Mouse (Mus musculus) heart, embryonic 13.5 days (tissue): ENCODE results near the gene Ndufa4l2. TPM values are rescaled to one million over a fixed set of nuclear protein-coding genes. Genes with fewer than 3 reads are reported as not detected.

Experiments
- ATAC-seq: fragments of 200-750 bp; cut with Nextera tagmentation; 2 replicates; pipeline ENCODE4 v1.8.0; 2017; ENCODE audit warnings: moderate TSS enrichment; ENCODE audit not compliant: insufficient number of reproducible peaks, low FRiP score, low TSS enrichment; ENCODE audit errors: extremely low read depth
- H3K27ac ChIP-seq: fragments of 300-500 bp; sonication (generic); replicated peaks from 2 replicates; pipeline ENCODE4 v1.5.1; 2015; ENCODE audit warnings: moderate library complexity, mild to moderate bottlenecking, inconsistent platforms
- H3K27me3 ChIP-seq: fragments of 300-500 bp; sonication (generic); replicated peaks from 2 replicates; pipeline ENCODE4 v1.6.1; 2015; ENCODE audit warnings: mild to moderate bottlenecking, inconsistent platforms
- H3K36me3 ChIP-seq: fragments of 300-500 bp; sonication (generic); 2 replicates; pipeline ENCODE4 v1.6.1; 2015; ENCODE audit warnings: mild to moderate bottlenecking, inconsistent platforms
- H3K4me1 ChIP-seq: fragments of 300-500 bp; sonication (generic); 2 replicates; pipeline ENCODE4 v1.6.1; 2015; ENCODE audit warnings: inconsistent platforms
- H3K4me2 ChIP-seq: fragments of 300-500 bp; sonication (generic); 2 replicates; pipeline ENCODE4 v1.6.1; 2015; ENCODE audit warnings: inconsistent platforms, mild to moderate bottlenecking, moderate library complexity
- H3K4me3 ChIP-seq: fragments of 300-500 bp; sonication (generic); 2 replicates; pipeline ENCODE4 v1.5.1; 2015; ENCODE audit warnings: moderate library complexity, mild to moderate bottlenecking, inconsistent platforms
- H3K9ac ChIP-seq: fragments of 300-500 bp; sonication (generic); 2 replicates; pipeline ENCODE4 v1.6.1; 2015; ENCODE audit warnings: inconsistent platforms, mild to moderate bottlenecking, moderate library complexity
- H3K9me3 ChIP-seq: fragments of 300-500 bp; sonication (generic); 2 replicates; pipeline ENCODE4 v1.6.1; 2016; ENCODE audit warnings: inconsistent platforms
- WGBS: fragments of 180-500 bp; shearing (Covaris S2); methylation state at CpG from one replicate; pipeline ENCODE4 v1.1.7; 2015; ENCODE audit warnings: mixed read lengths; 5-methylcytosine and 5-hydroxymethylcytosine counted together
- polyA plus RNA-seq: library from polyadenylated mRNA; unstranded; fragments of >200 nt; fragmentation: Nextera tagmentation; extraction: Ambion mirVana; gene quantifications from 2 replicates; pipeline ENCODE4 v1.2.1, GENCODE M21; 2015

Gene Ndufa4l2
- 14.2 and 18.1 TPM in 2 replicates for polyA plus RNA-seq

DNA sequence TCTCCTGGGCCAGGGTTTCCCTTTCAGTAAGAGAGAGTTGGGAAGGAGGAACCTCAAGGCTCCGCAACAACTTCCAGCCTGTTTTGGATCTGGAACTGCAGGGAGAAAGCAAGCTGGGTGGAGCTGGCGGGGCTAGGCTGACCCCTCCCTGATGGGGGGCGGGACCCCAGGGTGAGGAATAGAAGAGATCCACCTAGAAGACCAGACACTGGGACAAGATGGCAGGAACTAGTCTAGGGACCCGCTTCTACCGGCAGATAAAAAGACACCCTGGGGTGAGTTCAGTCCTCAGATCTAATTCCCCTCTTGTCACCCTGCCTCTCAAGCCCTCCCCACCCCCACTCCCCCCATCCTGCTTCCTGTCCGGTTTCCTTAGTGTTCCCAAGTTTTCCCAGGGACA, at the start of gene Ndufa4l2:
Gene Ndufa4l2, plus strand, starts transcription at position 204 of the 400 bp plus-strand sequence.
- peak within 1 kb of the TSS; percentile 77 for H3K9ac ChIP-seq
- 13% methylated on average over 6 of the region's 6 CpGs for WGBS
- peaks cover 66% of the 10 kb centered on the region for H3K4me1 ChIP-seq
- H3K4me3 ChIP-seq, result peak within 1 kb of the TSS; percentile 43
- peak within 1 kb of the TSS; percentile 93 for H3K4me2 ChIP-seq
- no peak for ATAC-seq
- peaks cover 81% of the 10 kb centered on the region for H3K27me3 ChIP-seq
- H3K36me3 ChIP-seq, result peaks cover 28% of the 10 kb centered on the region
- no peaks in the 10 kb centered on the region for H3K9me3 ChIP-seq
- peak within 1 kb of the TSS; percentile 42; the same call in 1 of the 2 replicates for H3K27ac ChIP-seq

DNA sequence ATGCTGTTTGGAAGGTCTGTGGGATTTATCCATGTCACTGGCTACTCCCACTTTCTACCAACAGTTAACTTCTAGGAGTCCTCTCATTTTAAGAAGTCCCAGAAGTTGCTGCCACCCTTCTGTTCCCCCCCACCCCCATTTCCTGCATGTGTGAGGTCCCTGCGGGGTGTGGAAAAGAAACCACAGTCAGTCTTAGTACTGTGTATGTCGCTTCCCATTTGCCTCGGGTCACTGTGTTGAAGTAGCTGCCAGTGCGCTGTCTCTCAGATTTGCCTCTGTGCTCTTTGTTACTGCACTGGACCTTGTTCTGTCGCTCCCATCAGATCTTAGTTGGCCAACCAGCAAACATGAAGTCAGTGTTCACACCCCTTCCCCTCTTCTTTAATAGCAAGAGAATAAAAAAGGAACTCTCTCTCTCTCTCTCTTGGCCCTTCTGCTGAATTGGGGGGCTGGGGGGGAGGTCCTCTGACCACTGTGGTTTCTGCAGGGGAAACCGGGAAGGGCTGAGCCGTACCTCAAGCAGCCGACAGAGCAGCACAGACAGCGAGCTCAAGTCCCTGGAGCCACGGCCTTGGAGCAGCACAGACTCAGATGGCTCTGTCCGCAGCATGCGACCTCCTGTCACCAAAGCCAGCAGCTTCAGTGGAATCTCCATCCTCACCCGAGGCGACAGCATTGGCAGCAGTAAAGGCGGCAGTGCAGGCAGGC, 43.3 kb upstream of the Ndufa4l2 start:
- H3K9me3 ChIP-seq, result no peaks in the 10 kb centered on the region
- H3K27ac ChIP-seq, result peak overlapping the region; percentile 30; the same call in 1 of the 2 replicates
- H3K4me3 ChIP-seq, result no peak overlapping the region
- H3K4me1 ChIP-seq, result peaks cover 25% of the 10 kb centered on the region
- no peak overlapping the region for H3K4me2 ChIP-seq
- H3K9ac ChIP-seq, result peak overlapping the region; percentile 14; the same call in 1 of the 2 replicates
- peaks cover 82% of the 10 kb centered on the region for H3K36me3 ChIP-seq
- no peaks in the 10 kb centered on the region for H3K27me3 ChIP-seq
- WGBS, result 47% methylated on average over 15 of the region's 15 CpGs
- ATAC-seq, result no peak

DNA sequence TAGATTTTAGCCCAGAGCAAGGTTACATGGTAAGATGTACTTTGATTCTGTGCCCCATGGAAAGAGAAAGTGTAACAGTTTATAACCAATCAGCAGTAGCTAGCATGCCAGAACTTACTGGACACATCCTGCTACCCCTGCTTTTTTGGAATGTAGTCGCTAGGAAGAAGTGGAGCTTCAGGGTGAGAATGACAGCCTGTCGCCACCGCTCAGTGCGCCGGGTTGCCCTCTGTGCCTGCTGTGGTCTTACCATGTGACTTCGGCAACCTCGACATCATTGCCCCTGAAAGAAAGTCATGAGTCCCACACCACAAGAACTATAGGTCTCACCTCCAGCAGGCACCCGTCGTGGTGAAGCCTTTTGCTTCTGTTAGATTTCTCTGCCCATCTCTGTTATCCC, 42.0 kb upstream of the Ndufa4l2 start:
- Histone ChIP-seq H3K4me1 (peaks cover 25% of the 10 kb centered on the region), H3K4me3 (no peak overlapping the region), H3K27ac (no peak overlapping the region), H3K36me3 (peaks cover 85% of the 10 kb centered on the region), H3K27me3 (no peaks in the 10 kb centered on the region), H3K9me3 (no peaks in the 10 kb centered on the region), H3K9ac (no peak overlapping the region), H3K4me2 (no peak overlapping the region)
- WGBS, result 32% methylated on average over 9 of the region's 9 CpGs
- ATAC-seq, result no peak

DNA sequence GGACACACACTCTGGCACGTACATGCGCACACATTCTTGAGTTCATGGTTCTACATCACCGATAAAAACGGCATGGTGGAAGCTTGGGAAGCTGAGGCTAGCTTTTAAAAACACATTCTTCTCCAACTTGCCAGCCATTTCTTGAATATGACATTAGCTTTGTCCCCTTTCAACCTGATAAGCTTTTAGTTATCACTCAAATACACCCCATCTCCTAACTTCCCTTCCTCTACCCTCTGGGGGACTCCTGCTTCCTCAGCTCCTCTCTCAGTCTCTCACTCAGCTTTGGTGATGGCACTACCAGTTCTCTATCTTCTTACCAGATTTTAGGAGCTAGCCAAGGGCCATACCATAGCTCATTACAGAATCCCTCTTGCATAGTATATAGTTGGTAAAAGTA, 39.6 kb upstream of the Ndufa4l2 start:
- no peak for ATAC-seq

DNA sequence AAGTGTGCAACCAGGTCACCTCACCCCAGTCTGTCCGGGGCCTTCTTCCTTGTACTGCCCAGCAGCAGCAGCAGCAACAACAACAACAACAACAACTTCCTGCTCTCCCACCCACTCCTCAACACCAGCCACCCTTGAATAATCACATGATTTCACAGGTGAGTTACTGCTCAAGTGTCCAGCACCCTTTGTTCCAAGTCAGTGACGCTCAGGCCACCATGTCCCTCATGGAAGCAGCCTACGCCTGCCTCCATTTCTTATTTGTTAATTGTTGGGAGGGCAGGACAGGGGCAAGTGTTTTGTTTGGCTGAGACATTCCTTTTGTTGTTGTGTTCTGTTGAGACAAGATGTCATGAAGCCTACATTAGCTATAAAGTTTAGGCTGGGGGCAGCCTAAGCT, 38.2 kb upstream of the Ndufa4l2 start:
- H3K27ac ChIP-seq, result no peak overlapping the region
- H3K27me3 ChIP-seq, result no peaks in the 10 kb centered on the region
- no peak for ATAC-seq
- H3K36me3 ChIP-seq, result peaks cover 85% of the 10 kb centered on the region
- no peak overlapping the region for H3K4me3 ChIP-seq
- peaks cover 13% of the 10 kb centered on the region for H3K4me1 ChIP-seq
- no peaks in the 10 kb centered on the region for H3K9me3 ChIP-seq
- H3K9ac ChIP-seq, result no peak overlapping the region
- H3K4me2 ChIP-seq, result no peak overlapping the region
- 79% methylated on average over 3 of the region's 3 CpGs for WGBS

More for the DNA sequence above, 39.6 kb upstream of the Ndufa4l2 start:
- Histone ChIP-seq H3K4me1 (peaks cover 25% of the 10 kb centered on the region), H3K9ac (no peak overlapping the region), H3K27ac (no peak overlapping the region), H3K27me3 (no peaks in the 10 kb centered on the region), H3K4me3 (no peak overlapping the region), H3K36me3 (peaks cover 78% of the 10 kb centered on the region), H3K4me2 (no peak overlapping the region), H3K9me3 (no peaks in the 10 kb centered on the region)
- WGBS, result 94% methylated on average over 4 of the region's 4 CpGs

DNA sequence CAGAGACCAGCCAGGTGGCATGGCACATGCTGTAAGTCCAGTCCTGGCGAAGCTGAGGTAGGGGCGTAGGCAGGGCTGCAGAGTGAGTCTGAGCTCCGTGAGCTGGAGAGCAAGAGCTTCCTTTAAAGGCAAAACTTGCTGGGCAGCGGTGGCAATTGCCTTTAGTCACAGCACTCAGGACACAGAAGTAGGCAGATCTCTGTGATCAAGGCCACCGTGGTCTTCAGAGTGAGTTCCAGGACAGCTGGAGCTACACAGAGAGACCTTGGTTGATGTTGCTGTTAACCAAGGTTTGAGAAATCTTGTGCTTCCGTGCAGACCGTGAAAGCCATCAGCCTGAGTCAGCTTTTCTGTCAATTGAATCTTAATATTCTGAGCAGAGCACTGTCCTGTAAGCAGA, 37.5 kb upstream of the Ndufa4l2 start:
- 83% methylated on average over 7 of the region's 7 CpGs for WGBS
- no peak overlapping the region for H3K27ac ChIP-seq
- H3K27me3 ChIP-seq, result no peaks in the 10 kb centered on the region
- ATAC-seq, result no peak
- no peak overlapping the region for H3K9ac ChIP-seq
- peaks cover 85% of the 10 kb centered on the region for H3K36me3 ChIP-seq
- no peak overlapping the region for H3K4me2 ChIP-seq
- H3K9me3 ChIP-seq, result no peaks in the 10 kb centered on the region
- peaks cover 7% of the 10 kb centered on the region for H3K4me1 ChIP-seq
- H3K4me3 ChIP-seq, result no peak overlapping the region

DNA sequence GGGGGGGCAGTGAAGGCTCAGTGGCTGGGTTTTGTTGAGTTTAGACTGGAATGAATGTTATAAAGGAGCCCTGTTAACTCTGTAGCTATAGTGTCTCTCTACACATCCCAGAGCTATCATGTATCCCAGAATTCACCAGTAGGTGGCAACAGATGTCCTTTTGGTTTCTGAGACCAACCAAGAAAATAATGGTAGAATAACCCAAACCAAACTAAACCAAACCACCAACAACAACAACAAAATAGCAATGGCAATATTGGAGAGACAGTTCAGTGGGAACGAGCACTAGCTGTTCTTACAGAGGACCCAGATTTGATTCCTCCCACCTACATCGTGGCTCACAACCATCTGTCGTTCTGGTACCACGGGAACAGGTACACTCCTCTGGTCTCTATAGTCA, 35.6 kb upstream of the Ndufa4l2 start:
- Histone ChIP-seq H3K27me3 (no peaks in the 10 kb centered on the region), H3K4me3 (no peak overlapping the region), H3K4me2 (no peak overlapping the region), H3K9me3 (no peaks in the 10 kb centered on the region), H3K4me1 (no peaks in the 10 kb centered on the region), H3K27ac (no peak overlapping the region), H3K36me3 (peaks cover 87% of the 10 kb centered on the region), H3K9ac (no peak overlapping the region)
- ATAC-seq, result no peak
- WGBS, result 91% methylated on average over 4 of the region's 4 CpGs

DNA sequence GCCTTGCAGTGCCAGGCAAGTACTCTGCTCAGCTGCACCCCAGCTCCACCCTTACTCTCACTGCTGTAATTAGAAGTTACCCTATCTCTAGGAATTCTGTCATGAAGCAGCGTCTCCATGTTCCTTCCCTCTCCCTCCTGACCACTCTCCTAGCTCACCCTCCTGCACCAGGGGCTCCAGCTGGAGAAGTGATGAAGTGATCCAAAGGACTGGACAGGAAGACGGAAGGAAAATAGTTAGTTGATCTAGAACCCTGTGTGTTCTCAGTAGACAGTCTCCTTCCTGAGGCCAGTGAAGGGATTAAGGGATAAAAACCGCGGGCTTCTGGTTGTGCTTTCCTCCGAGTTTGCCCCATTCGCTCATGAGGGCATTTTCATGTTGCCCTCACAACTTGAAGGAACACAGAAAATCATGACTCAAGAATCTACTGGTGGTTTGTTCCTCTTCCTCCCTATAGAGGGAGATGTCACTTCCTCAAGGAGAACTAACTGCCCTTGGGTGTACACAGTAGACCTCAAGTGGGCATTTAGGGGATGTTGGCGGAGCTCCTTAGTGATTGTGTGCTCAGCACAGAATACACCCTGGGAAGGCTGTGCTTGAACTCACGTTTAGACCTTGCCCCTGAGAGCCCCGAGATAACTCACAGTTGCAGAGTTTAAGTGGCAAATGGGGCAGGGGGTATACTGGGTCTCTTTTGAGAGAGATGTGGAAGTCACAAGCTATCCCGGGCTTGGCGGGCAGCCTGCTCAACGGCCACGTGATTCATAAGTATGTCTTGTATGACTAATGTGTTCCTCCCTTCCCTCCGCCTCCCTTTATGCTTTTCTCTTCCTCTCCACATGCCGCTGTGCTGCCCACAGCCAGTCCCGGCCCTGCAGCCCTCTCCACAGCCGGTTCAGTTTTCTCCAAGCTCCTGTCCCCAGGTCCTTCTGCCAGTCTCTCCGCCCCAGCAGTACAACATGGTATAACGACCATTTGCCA, 33.6 kb upstream of the Ndufa4l2 start:
- Histone ChIP-seq H3K27me3 (no peaks in the 10 kb centered on the region), H3K4me3 (no peak overlapping the region), H3K9me3 (no peaks in the 10 kb centered on the region), H3K4me1 (no peaks in the 10 kb centered on the region), H3K36me3 (peaks cover 87% of the 10 kb centered on the region), H3K27ac (no peak overlapping the region), H3K9ac (no peak overlapping the region), H3K4me2 (no peak overlapping the region)
- no peak for ATAC-seq
- 82% methylated on average over 19 of the region's 19 CpGs for WGBS

DNA sequence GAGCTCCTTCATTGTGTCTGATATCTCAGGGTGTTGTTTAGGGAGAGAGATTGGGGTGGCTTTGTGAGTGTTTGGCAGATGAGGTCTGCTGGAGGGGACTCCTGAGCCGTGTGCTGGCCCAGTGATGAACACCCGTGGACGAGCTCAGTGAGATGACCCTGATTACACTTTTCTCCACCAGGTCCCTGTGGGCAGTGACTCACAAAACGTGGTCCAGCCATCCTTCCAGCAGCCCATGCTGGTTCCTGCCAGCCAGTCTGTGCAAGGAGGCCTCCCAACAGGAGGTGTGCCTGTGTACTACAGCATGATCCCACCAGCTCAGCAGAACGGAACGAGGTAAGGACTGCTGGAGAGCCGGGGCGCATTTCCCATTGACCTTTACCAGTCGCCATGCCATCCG, 29.5 kb upstream of the Ndufa4l2 start:
- 73% methylated on average over 10 of the region's 10 CpGs for WGBS
- no peaks in the 10 kb centered on the region for H3K27me3 ChIP-seq
- ATAC-seq, result no peak
- H3K4me3 ChIP-seq, result no peak overlapping the region
- H3K4me1 ChIP-seq, result no peaks in the 10 kb centered on the region
- no peak overlapping the region for H3K9ac ChIP-seq
- peaks cover 93% of the 10 kb centered on the region for H3K36me3 ChIP-seq
- H3K27ac ChIP-seq, result no peak overlapping the region
- no peaks in the 10 kb centered on the region for H3K9me3 ChIP-seq
- no peak overlapping the region for H3K4me2 ChIP-seq

DNA sequence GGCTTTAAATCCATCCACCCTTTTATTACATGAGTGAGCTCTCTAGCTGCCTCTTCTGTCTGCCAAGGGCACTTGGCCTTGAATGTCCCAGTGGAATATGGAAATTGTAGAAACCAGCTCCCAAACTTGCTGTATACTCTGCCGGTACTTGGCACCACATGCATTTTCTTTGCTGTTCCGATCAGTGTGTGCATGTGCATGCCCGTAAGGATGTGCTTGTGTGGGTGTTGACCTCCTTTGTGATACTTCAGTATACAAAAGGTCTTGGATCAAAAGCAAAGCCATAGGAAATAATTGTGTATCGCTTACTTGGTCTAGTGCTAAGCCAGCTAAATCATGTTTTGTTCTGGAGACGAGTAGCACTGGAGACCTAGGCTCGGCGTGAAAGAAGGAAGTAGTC, 25.9 kb upstream of the Ndufa4l2 start:
- H3K4me2 ChIP-seq, result no peak overlapping the region
- no peaks in the 10 kb centered on the region for H3K27me3 ChIP-seq
- no peaks in the 10 kb centered on the region for H3K9me3 ChIP-seq
- no peak for ATAC-seq
- no peak overlapping the region for H3K27ac ChIP-seq
- no peak overlapping the region for H3K4me3 ChIP-seq
- no peaks in the 10 kb centered on the region for H3K4me1 ChIP-seq
- peaks cover 94% of the 10 kb centered on the region for H3K36me3 ChIP-seq
- H3K9ac ChIP-seq, result no peak overlapping the region
- 86% methylated on average over 7 of the region's 7 CpGs for WGBS
